Mouse (Mus musculus) right cerebral cortex, adult 18-20 months (tissue): ENCODE results near the gene Gm20489.

ENCODE experiments used
- DNase-seq: peaks from one replicate; pipeline ENCODE4 v3.0.0; 2022; ENCODE audit warnings: mixed read lengths

Gm20489 gene

DNA sequence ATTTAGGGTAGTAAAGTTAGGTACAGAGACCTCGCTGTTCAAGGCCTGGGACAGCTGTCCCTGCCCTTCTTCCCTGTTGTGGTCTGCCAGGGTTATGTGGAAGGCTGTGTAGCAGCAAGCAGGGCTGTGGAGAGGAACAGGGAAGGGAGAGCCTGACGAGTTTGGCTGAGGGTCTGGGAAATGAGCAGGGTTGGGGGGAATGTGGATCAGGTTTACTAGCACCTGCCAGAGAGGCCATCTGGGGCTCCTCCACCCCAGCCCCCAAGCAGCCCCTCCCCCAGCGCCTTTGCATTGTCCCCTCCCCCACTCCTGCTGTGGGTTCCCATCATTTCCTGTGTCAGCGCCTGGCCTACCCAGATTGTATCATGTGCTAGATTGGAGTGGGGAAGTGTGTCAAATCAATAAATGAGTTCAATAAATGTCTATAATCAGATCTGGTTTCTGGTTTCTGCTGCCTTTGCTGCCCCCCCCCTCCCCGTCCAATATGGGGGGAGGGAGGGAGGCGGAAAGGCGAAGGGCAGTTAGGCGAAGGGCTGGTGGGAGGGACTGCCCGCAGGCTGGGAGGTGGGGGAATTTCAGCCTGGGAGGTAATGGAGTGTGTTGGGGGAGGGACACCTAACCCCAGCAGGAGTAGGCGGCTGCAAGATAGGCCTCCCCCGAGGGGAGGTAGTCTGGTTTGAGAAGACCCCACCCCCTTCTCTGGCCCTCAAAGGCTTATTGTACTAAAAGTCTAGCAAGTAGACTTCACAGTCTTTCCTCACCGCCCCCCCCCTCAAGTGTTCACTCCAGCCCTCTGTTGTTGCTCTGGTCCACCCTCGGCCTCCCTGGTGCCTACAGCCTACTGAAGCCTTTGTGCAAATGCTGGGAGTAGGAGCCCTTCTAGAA lies 8.1 kb downstream of the Gm20489 start:
- no peak for DNase-seq

DNA sequence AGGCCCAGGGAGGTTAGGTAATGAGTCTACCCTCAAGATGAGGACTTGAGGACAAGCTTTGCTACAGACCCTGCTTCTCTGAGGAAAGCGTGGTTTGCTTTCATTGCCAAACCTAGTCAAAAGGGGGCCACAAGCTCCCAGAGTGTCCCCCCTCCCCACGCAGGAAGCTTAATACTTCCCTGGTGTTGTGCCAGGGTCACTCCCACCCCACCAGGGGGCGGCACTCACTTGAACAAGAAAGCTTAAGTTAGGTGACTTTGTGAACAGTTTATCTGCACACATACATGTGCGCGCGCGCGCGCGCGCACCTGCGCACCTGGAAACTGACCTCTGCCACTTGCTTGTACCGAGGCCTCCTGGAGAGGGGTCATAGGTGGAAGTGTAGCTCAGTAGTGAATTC lies 12.2 kb downstream of the Gm20489 start:
- DNase-seq: no peak

DNA sequence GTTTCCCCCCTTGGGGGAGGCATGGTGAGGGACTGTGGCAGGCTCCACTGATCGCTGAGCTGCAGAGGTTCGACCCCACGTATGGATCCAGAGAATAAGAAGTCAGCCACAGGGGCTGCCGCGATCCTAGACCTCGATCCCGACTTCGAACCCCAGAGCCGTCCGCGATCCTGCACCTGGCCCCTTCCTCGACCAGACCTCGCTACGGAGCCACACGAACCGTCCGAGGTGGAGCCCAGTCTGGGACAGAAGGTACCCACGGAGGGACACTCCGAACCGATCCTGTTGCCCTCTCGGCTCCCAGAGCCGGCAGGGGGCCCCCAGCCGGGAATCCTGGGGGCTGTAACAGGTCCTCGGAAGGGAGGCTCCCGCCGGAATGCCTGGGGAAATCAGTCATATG lies 14.1 kb downstream of the Gm20489 start:
- no peak for DNase-seq

DNA sequence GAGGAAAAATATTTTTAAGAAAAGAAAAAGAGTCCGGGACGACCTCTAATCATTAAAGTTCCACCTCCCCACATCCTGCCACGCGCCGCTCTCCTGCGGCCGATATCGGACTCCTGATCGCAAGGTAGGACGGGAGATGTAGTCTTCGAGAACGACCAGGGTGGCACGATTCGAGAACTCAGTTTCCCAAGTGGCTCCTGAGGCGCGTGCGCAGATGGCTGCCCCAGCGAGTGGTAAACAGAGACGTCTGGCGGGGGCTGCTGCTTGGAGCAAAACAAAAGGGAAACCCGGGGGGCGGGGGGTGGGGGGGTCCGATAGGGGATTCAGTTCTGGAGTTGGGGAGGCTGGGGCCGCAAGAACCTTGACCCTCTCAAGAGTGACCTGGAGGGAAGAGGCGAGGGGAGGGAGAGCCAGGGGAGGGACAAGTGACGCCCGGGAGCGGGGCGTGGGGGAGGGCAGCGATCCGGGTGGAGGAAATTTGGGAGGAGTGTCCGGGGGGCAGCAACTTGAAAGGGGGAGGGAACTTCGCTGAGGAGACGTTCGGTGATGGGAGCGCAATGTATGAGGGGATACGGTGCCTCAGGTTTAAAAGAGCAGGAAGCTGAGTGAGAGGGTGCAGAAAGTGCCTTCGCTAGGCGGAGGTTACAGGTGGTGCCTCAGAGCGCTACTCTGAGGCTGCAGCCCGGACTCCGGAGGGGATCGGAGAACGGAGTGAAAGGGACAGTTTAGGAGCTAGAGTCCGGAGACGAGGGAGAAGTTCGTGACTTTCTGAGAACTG lies 14.7 kb downstream of the Gm20489 start, which contains the start of gene Foxo4:
Foxo4 (plus strand) TSS at position 577 of the 778 bp plus-strand sequence.
- DNase-seq: peak; percentile 89

DNA sequence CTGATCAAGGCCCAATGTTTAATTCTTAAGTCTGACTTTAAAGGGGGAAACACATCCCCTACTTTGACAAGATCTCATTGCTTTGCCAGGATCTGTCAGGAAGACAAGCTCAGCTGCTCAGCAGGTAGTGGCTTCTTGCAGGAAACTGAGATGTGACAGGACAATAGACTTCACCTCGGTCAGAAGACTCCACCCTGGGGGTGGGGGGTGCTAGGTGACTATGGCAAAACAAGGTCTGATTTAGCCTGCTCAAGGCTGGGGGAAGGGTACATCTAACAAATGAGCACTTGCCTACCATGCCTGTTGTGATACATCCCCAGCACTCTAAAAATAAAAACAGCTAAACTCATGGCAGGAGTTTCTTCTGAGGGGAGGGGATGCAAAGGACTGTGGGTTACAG lies 23.8 kb downstream of the Gm20489 start:
- no peak for DNase-seq

DNA sequence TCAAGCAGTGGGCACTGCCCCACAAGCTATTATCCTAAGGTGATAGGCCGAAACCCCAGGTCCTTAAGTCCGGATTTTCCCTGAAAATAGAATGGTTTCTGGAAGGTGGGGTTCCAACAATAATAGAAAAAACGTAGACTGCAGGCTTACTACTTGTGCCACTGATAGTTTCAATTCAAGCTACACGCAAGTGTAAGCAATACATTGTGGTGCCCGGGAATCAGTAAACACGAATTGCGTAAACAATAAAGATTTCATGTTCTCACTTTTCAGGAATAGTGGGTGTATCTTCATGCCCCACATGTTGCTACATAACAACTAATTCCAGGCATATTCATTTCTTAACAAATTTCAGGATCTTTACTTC lies 46.0 kb downstream of the Gm20489 start:
- no peak for DNase-seq

DNA sequence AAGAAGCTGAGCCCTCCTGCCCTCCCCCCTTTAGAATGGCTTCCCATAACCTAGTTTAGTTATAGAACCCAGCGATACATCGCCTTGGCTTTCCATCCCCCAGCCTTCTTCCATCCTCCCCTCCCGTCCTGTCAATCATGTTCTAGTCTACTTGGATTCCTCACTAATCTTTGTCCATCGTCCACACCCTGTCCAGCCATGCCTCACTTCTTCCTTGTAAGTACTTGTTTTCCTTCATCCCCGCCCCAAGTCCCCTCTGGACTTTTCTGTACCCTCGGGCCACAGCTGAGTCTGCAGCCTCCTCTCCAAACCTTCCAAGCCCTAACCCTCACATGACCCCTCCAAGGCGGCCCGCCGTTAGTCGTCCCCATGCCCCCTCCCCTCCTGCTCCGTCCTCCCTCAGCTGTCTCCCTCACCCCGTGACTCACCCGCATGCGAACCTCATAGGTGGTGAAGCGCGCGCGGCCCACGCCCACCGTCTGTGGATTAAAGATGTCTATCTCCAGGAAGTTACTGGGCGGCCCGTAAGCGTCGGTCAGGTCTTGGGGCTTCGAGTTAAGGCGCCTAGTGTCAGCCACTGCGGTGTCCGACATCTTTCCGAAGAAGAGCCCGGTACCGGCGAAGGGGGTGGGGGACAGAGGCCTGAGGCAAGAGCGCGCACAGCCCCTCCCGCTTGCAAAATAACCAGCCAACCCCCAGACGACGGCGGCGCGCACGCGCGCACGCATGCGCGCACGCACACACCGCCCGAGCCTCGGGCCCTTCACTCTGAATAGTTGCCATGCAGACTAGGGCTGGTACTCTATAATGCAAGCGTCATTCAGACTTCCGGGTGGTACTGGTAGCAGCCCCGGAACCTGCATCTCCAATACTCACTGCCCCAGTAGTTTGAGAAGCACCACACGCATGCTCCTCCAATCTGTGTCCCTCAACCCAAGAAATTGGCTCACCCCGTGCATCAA lies 46.7 kb downstream of the Gm20489 start, which contains the start of gene Snx12:
Snx12 (minus strand) TSS at position 730 of the 962 bp plus-strand sequence.
- DNase-seq: peak; percentile 88
